Mouse (Mus musculus): Measurements from ENCODE around the gene Pip5k1b.
"Not testable (repeated sequence)": the region's sequence is repeated elsewhere in the genome, so short reads cannot be mapped to it uniquely, and the experiment has no call there.

Gene Pip5k1b

DNA sequence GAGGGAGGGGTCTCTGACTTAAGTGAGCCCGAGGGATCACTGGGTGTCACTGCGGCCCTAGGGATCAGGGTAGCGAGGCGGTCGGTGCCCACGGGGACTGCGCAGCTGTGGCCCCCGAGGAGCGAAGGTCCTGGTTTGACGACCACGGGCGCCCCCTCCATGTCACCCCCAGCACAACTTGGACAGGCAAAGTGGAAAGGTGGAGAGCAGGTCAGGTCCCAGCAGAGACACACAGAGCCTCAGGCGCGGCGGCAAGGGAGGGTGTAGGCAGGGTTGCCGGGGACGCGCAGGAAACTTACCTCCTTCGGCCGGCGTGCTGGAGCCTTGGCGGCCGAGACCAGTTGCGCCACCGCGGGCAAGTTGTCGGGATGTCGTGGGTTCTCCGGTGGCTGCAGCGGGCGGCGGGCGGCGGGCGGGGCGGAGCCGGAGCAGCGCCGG, at the start of gene Pip5k1b:
Gene Pip5k1b, minus strand, starts transcription at position 407 of the 438 bp plus-strand sequence.
- DNase-seq (ENCODE audit: low spot score in 2 of 2): peak; percentile 38 to 45

DNA sequence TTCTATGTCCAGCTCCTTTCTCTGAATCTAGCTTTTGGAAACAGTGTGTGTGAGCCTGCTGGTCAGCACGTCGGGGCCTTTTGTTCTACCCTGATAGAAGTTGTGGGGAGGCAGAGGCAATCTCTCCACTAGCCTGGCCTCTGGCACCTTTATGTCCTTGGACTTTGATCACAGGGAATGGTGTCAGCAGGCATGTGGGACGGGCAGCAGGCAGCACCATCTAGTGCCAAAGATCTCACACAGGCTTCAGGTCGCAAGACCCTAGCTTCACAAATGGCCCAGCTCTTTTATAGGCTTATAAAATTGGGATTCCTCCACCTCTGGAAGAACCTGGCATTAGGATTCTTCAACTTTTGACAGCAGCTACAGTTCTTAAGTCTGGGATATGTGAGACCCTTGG, 48.4 kb upstream of the Pip5k1b start:
- no peak for DNase-seq (ENCODE audit: low spot score in 2 of 2)

DNA sequence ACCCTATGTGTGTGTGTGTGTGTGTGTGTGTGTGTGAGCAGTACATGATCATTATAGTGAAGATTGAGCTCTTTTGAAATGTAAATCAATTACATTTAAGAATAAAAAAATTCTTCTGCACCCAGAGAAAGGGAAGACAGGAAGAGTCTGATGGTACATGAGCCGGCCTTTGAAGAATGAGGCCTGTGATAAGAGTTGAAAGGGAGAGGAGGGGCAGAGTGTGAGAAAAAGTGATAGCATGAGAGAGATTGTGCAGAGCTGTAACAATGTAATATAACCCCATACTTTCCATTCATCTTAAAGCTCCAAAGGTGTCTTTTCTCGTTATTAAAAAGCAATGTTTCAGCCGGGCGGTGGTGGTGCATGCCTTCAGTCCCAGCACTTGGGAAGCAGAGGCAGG, 47.8 kb upstream of the Pip5k1b start:
- no peak for DNase-seq (ENCODE audit: low spot score in 2 of 2)

DNA sequence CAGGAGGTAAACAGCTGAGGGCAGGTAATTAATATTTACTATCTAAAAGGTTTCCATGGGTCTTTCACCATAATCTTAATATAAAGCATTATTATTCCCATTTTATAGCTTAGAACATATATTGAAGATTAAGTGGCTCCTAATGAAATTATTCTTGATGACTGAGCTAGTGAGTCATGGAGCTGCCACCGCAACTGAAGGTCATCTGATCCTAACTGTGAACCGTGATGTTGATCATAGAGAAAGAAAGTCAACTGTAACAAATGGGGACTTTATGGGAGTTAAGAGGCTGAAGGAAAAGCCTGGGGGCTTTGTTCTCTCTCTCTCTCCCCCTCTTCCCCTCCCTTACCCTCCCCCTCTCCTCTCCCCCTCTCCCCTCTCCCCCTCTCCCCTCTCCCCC, 31.1 kb upstream of the Pip5k1b start:
- DNase-seq (ENCODE audit: low spot score in 2 of 2): no peak

DNA sequence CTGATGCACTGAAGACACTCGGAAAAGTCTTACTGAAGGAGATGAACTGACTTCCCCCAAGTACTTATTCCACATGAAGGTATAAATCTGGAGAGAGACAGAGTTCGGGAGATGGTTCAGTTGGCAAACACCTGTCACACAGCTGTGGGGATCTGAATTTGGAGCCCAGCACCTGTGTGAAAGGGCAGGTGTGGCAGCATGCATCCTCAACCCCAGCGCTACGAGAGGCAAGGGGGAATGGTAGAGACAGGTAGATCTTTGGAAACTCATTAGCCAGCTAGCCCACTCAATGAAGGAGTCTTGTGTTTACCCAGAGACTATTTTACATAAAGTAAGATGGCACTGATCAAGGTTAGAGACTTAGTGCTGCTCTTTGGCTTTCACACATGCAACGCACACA, 29.5 kb upstream of the Pip5k1b start:
- no peak for DNase-seq (ENCODE audit: low spot score in 2 of 2)

DNA sequence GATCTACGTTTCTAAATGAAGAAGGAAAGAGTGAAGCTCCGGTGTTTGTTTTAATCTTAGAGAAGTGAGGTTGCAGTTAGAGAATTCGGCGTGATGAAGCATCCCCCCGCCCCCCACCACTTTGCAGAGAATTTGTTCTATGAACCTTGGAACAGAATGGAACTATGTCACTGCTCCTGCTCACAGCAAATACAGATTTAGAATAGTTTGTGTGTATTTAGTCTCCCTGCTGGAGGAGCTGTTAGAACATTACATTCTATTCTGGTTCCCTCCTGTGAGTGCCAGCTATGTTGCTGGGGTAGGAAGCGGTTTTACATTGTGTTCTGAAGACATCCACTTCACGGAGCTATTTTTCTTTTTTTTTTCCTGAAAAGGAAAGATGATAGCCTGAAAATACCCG, 28.3 kb upstream of the Pip5k1b start:
- DNase-seq (ENCODE audit: low spot score in 2 of 2): peak; percentile 30 to 38

DNA sequence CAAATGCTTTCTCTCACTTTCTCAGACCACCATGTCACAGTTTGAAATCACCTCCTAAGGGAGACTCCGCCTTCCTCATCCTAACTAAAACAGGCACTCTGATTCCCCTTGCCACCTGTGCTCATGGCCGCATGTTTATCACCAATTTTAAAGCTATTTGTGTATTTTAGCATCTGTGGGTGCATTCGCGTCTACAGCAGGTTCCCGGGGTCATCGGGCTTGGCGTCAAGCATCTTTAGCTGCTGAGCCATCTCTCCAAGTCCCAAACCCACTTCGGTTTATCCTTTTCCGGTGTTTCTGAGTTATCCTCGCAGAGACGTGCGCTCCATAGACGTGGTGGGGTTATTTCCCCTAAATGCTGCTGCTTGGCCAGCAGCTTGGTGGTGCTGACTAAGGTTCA, 20.5 kb upstream of the Pip5k1b start:
- no peak for DNase-seq (ENCODE audit: low spot score in 2 of 2)

DNA sequence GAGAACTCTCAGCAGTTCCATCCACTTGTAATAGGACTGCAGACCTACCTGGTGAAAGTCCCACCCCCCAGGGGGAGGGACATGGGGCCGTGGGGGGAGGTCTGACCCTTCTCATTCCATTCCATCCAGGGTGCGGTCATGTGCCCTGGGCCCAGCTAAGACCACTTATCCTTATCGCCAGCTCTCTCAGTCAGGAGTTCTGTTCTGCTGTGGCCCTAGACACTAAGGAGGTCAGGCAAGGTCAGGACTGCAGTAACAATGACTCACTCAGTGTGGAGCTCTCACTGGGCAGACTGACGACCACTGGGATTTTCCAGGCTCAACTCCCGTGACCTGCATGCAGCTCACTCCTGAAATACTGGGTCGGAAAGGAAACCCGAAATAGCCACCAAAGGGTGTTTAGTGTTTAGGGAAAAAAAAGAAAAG, 16.1 kb upstream of the Pip5k1b start:
- no peak for DNase-seq (ENCODE audit: low spot score in 2 of 2)

DNA sequence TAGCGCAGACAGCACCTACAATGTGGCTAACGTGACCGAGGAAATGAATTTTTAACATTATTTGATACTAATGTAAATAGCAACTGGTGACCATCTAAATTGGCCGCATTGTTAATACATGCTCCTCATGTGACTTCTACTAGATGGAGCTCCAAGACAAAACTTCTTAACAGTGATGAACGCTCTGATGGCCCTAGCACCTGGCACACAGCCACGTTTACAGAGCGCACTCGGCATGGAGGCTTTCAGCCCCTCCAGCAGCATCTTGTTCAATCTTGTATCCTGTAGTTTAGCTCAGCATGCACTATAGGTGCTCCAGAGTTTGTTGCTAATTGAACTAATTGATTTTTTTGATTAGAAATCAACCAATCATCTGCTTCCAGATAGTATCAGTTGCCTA, 15.3 kb upstream of the Pip5k1b start:
- DNase-seq (ENCODE audit: low spot score in 2 of 2): no peak

DNA sequence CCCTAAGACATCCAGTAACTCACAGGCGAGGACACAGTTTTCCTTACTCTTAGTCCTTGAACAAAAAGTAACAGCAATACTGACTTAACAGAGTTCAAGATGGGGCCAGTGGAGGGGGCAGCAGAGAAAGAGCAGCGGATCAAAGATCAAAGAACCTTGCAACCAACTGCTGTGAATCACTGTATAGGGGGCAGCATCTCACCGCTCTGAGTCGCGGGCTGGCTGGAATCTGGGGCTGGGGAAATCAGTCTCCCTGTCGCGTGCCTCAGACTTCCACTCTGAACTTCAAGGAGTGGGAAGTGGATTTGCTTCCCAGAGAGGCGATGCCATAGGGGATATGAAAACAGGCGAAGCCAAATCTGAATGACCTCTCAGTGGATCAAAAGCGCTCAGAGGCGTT, 1.8 kb upstream of the Pip5k1b start:
- DNase-seq (ENCODE audit: low spot score in 2 of 2): peak in 1 of 2 experiments; percentile 35

DNA sequence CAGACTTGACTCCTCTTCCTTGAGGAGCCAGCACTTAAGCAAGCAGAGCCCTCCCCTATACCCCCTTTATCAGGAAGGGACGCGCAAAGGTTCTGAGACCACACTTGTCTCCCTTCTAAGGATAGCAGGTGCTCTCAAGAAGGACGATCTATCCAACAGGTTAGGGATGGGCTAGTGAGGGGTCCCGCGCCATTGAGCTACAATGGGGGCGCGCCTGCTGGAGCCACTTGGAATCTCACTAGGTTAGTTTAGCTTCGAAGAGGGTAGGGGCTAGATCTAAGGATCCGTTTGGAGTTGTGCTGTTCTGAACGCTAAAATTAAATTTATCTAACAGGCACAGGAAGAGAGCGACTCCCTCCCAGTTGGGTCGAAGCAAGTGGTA, 904 bp upstream of the Pip5k1b start:
- DNase-seq (ENCODE audit: low spot score in 2 of 2): no peak

DNA sequence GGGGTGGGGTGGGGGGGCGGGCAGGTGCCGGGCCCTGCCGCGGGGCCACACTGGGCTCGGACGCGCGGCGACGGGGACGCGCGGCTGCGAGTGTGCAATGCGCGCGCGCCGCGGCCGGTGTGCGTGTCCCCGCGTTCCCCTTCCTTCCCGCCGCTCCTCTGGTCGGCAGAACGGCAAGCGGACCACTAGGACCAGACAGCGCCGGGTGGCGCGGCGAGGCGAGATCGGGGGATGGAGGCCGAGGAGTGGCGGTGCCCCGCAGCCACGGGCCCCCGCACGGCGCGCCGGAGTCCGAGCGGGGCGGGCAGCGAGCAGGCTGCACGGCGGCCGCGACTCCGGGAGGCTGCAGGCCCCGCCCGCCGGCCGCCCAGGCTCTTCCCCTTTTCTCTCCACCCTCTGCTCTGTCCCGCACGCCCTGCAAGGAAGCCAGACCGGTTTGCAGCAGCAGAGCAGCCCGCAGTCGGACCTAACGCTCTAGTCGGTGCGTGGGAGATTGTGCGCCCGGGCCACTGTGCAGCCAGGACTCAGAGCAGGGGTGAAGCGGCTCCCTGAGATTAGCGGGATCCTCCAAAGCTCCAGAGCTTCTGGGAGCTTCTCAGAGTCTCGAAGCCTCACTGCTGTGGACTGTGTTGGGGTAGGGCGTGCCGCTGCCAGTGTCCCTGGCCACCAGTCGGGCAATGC, 372 bp upstream of the Pip5k1b start:
- peak; percentile 53 to 60 for DNase-seq (ENCODE audit: low spot score in 2 of 2)

DNA sequence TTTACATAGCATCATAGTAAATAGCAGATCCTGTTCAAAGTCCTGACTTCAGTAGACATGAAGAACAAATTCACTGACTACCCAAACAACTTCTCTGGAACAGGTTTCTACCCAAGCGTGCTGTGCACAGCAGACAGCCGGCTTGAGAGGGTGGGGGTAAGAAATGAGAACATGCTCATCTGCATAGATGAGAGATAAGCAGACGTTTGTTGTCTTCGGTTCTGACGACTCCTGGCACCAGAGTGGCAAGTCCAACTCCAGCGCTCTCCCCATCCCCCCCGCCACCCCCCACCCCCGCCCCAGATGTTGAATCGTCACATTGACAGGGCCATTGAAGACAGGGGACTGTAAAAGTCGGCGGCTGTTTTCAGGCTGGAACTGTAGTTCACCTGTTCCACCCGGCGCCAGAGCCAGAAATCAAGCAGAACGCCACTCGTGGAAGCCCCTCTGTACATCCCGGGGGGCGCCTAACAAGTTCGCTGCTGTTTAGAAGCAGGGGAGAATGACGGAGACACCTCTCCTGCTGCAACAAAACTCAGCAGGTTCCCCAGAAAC, 684 bp downstream of the Pip5k1b start:
- DNase-seq (ENCODE audit: low spot score in 2 of 2): peak; percentile 26 to 28

DNA sequence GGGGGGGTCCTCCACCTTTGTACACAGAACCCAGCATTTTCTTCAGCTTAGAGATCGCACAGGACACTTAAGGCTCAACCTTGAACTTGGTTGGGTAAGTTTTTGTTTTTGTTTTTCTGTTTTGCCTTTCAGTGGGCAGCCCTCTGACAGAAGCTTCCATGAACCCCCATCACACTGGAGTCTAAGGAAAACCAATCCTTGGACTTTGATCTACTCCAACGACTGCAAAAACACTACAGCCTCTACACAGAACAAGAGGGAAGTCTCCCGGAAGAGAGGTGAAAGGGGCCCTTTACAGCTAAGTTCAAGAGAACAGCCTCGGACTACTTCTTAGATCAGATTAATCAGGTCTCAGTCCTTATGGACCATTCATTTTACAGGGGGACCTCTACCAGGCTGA, 1.2 kb downstream of the Pip5k1b start:
- DNase-seq (ENCODE audit: low spot score in 2 of 2): no peak

DNA sequence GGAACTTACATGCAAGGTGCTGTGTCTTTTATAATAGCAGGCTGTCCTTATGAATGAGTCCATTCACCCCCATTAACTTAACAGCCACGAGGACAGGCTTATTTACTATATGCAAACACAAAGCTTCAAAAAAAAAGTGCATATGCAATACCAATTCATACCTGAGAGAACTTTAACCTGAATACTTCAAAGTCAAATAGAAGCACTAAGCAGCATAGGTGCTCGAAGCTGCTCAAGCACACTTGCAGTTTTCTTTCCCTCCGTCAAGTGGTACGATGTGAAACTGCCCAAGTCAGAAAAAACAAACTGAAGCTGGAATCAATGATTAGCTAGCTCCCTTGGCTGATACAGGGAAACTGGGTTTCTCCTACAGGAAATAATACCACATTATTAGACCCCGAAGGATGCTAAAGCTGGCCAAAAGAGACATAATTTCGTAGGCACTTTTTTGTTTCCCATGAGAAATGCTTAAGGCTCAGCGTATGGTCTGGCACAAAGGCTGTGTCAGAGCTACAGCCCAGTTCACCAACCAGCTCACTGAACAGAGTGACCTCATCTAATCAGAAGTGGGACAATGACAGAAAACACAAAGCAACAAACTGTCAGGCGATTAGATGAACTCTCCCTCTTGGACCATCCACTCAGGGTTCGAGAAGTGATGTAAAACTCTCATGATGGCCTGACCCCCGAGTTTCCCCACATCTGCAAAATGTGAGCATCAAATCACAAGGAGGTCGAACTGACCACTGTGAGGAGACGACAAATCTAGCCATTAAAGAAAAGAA, 2.2 kb downstream of the Pip5k1b start:
- no peak for DNase-seq (ENCODE audit: low spot score in 2 of 2)

DNA sequence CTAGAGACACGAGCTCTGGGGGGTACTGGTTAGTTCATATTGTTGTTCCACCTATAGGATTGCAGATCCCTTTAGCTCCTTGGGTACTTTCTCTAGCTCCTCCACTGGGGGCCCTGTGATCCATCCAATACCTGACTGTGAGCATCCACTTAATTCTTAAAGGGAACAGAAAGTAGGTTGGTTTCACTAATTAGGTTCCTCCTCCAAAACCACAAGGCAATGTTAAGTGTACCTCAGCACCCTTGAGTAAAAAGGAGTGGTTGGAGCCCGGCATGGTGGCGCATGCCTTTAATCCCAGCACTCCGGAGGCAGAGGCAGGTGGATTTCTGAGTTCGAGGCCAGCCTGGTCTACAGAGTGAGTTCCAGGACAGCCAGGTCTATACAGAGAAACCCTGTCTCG, 3.0 kb downstream of the Pip5k1b start:
- not testable (repeated sequence) for DNase-seq (ENCODE audit: low spot score in 2 of 2)

DNA sequence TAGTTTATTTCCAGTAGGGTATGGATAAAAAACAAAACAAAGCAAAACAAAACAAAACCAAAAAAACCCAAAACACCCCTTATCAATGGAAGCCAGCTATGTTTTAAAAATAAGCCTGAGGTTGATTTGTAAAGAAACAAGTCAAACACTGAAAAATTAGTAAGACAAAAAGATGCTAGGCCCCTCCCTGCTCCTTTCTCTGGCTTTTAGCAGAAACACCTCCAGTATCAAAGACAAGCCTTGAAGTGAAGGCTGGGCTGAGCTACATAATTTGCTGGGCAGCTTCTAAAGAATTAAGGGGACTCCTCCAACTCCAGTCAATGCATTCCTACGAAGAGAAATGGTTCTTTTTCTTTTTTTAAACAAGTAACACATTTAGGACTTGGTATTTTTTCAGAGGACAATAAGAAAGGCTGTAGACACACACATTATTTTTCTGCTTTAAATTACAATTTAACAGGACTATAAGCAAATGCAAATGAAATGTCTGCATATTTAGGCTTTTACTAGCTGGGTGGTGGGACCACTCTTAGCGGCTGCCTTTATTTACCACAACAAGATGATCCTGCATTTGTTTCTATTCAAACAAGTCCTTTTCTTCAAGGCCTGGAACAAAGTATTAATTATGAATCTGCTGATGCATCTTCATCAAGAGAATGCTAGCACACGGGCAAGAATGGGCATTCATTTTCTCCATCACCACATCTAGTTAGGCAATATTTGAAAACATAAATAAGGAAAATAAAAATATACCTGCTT, 4.3 kb downstream of the Pip5k1b start:
- no peak for DNase-seq (ENCODE audit: low spot score in 2 of 2)

DNA sequence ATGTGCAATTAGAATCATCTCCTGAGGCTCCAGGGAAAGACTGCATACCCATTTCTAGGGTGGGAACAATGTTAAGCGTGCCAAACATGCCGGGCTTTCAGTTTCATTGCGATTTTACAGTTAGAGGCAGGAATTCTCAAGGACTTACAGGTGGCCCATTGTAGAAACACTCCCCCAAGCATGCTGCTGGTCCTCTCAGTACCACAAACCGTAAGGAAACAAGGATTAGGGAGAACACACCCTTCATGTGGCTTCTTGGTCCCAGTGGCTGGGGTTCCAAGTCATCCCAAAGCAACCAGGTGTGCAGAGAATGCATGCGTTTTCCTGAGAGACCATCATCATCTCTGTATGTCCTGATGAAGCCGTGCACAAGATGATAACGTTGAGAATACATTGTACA, 4.9 kb downstream of the Pip5k1b start:
- no peak for DNase-seq (ENCODE audit: low spot score in 2 of 2)

DNA sequence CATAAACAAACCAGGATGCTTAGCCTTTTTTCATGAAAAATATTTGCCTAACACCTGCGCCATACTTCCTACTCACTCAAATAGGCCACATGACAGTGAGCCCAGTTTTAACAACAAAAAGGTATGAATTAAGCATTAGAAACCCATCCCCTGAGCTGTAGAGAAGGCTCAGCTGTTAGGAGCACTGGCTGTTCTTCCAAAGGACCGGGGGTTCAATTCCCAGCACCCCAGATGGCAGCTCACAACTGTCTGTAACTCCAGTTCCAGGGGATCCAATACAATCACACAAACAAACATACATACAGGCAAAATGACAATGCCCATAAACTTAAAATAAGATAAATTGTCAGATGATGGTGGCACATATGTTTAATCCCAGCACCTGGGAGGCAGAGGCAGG, 5.7 kb downstream of the Pip5k1b start:
- DNase-seq (ENCODE audit: low spot score in 2 of 2): no peak

DNA sequence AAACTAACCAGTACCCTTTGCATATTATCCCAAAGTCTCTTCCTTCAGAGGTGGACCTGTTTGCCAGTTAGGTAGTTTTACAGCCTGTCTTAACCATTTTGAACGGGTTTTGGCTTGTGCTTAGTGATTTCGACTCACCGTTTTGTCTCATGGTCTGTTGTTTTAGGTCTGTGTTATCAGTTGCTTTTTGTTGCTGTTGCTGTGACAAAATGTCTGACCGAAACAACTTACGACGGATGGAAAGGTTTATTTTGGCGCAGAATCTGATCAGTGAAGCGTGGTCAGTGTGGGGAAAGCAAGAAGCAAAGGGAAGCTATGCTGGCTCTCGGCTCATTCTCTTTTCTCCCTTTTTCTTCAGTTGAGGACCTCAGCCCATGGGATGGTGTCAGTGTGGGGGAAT, 7.3 kb downstream of the Pip5k1b start:
- no peak for DNase-seq (ENCODE audit: low spot score in 2 of 2)

DNA sequence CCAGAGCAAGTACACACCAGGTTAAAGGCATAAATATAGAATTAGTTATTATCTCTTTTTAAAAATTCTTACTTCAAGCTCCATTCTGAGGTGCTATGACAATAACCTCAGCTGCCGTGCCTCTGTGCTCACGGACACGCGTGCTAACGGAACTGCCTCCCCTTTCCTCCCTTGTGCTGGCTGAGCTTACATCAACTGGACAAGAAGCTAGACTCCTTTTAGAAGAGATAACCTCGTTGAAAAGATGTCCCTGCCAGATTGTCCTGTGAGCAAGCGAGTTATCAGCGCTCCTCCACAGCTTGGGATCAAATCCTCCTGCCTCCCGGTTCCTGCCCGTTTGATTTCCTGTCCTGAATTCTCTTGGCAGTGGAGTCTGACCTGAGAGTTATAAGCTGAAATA, 9.5 kb downstream of the Pip5k1b start:
- DNase-seq (ENCODE audit: low spot score in 2 of 2): no peak
